Mouse (Mus musculus) liver, embryonic 11.5 days (tissue): ENCODE data around the gene Ubtd2. TPM values are rescaled to one million over a fixed set of nuclear protein-coding genes. Genes with fewer than 3 reads are reported as not detected.
A peak's percentile ranks its signal among the peaks of the same experiment; 100 is the strongest.

ENCODE experiments used
- ATAC-seq: fragments of 200-750 bp; cut with Nextera tagmentation; replicated peaks from 2 replicates; pipeline ENCODE4 v1.8.0; 2017; ENCODE audit warnings: moderate number of reproducible peaks, mild to moderate bottlenecking, moderate TSS enrichment, moderate library complexity; ENCODE audit not compliant: low FRiP score
- DNase-seq: peaks from one replicate; pipeline ENCODE4 v3.0.0-alpha.2; 2017; ENCODE audit warnings: low spot score
- H3K27ac ChIP-seq: fragments of 300-500 bp; sonication (generic); 2 replicates; pipeline ENCODE4 v1.5.1; 2014; ENCODE audit warnings: mild to moderate bottlenecking, low read depth, low read length, control low read depth
- H3K27me3 ChIP-seq: fragments of 300-500 bp; sonication (generic); replicated peaks from 2 replicates; pipeline ENCODE4 v1.6.1; 2014; ENCODE audit warnings: low read length, mixed read lengths; ENCODE audit not compliant: control insufficient read depth, insufficient read depth
- H3K36me3 ChIP-seq: fragments of 300-500 bp; sonication (generic); 2 replicates; pipeline ENCODE4 v1.6.1; 2014; ENCODE audit warnings: mild to moderate bottlenecking, low read length, moderate library complexity, mixed read lengths; ENCODE audit not compliant: control insufficient read depth, insufficient read depth
- H3K4me1 ChIP-seq: fragments of 300-500 bp; sonication (generic); replicated peaks from 2 replicates; pipeline ENCODE4 v1.6.1; 2014; ENCODE audit warnings: low read length, mixed read lengths; ENCODE audit not compliant: control insufficient read depth, insufficient read depth
- H3K4me2 ChIP-seq: fragments of 300-500 bp; sonication (generic); 2 replicates; pipeline ENCODE4 v1.6.1; 2014; ENCODE audit warnings: mild to moderate bottlenecking, control low read depth, moderate library complexity
- H3K4me3 ChIP-seq: fragments of 300-500 bp; sonication (generic); 2 replicates; pipeline ENCODE4 v1.5.1; 2014; ENCODE audit warnings: low read depth, low read length, control low read depth
- H3K9ac ChIP-seq: fragments of 300-500 bp; sonication (generic); 2 replicates; pipeline ENCODE4 v1.6.1; 2014; ENCODE audit warnings: low read depth, low read length, control low read depth
- H3K9me3 ChIP-seq: fragments of 300-500 bp; sonication (generic); 2 replicates; pipeline ENCODE4 v1.6.1; 2016; ENCODE audit warnings: low read length, inconsistent platforms, mixed read lengths; ENCODE audit not compliant: control insufficient read depth
- whole genome bisulfite sequencing: fragments of 180-500 bp; shearing (Covaris S2); extraction: QIAGEN DNeasy Blood & Tissue Kit; methylation state at CpG from one replicate; pipeline ENCODE4 v1.1.7; 2014; 5-methylcytosine and 5-hydroxymethylcytosine counted together
- polyA plus RNA-seq: library from polyadenylated mRNA; unstranded; fragments of >200 nt; fragmentation: Nextera tagmentation; extraction: Ambion mirVana; gene quantifications from 2 replicates; pipeline ENCODE4 v1.2.1, GENCODE M21; 2014

The Ubtd2 gene
- polyA plus RNA-seq, 1 experiment from 2014 or later = 23.2 TPM

- 0 out of 2 replicates have a peak, but pooled peaks have one; percentile 3 for ATAC-seq
- no peak for DNase-seq
- no peaks in the 10 kb centered on the region for H3K27me3 ChIP-seq
- peak overlapping the region; percentile 79 for H3K4me2 ChIP-seq
- H3K36me3 ChIP-seq = peaks cover 2% of the 10 kb centered on the region; the same call in 1 of the 2 replicates
- H3K27ac ChIP-seq = peak overlapping the region; percentile 93
- H3K9ac ChIP-seq = peak overlapping the region; percentile 56
- H3K4me3 ChIP-seq = peak overlapping the region; percentile 31
- H3K9me3 ChIP-seq = no peaks in the 10 kb centered on the region
- 47% methylated on average over 4 of the region's 4 CpGs for WGBS
- peaks cover 57% of the 10 kb centered on the region for H3K4me1 ChIP-seq
These were observed 87.0 kb downstream of the Ubtd2 start for GRCm38 (mm10) chr11:32542181-32542580.

- Histone ChIP-seq H3K27ac (peak overlapping the region; percentile 93), H3K27me3 (no peaks in the 10 kb centered on the region), H3K4me1 (peaks cover 57% of the 10 kb centered on the region), H3K4me3 (peak overlapping the region; percentile 31), H3K9me3 (no peaks in the 10 kb centered on the region), H3K9ac (peak overlapping the region; percentile 56), H3K4me2 (peak overlapping the region; percentile 79), H3K36me3 (peaks cover 2% of the 10 kb centered on the region; the same call in 1 of the 2 replicates)
- ATAC-seq (peak; percentile 96), DNase-seq (peak; percentile 77)
- WGBS = 32% methylated on average over 3 of the region's 3 CpGs
These were observed 87.7 kb downstream of the Ubtd2 start for GRCm38 (mm10) chr11:32542687-32543411.

GRCm38 (mm10) chr11:32544041-32544440, 88.9 kb downstream of the Ubtd2 start:
- DNase-seq = no peak
- H3K9me3 ChIP-seq = no peaks in the 10 kb centered on the region
- H3K27me3 ChIP-seq = no peaks in the 10 kb centered on the region
- H3K9ac ChIP-seq = no peak overlapping the region; the same call in 1 of the 2 replicates
- peaks cover 52% of the 10 kb centered on the region for H3K4me1 ChIP-seq
- no peak overlapping the region for H3K4me2 ChIP-seq
- peaks cover 2% of the 10 kb centered on the region; the same call in 1 of the 2 replicates for H3K36me3 ChIP-seq
- H3K4me3 ChIP-seq = no peak overlapping the region
- 80% methylated on average over 6 of the region's 6 CpGs for WGBS
- H3K27ac ChIP-seq = peak overlapping the region; percentile 34; the same call in 1 of the 2 replicates
- ATAC-seq = no peak

- H3K4me3 ChIP-seq = no peak overlapping the region
- no peaks in the 10 kb centered on the region for H3K27me3 ChIP-seq
- peak overlapping the region; percentile 1; the same call in 1 of the 2 replicates for H3K9ac ChIP-seq
- no peaks in the 10 kb centered on the region for H3K9me3 ChIP-seq
- DNase-seq = no peak
- peaks cover 47% of the 10 kb centered on the region for H3K4me1 ChIP-seq
- H3K36me3 ChIP-seq = peaks cover 2% of the 10 kb centered on the region; the same call in 1 of the 2 replicates
- WGBS = 88% methylated on average over 5 of the region's 5 CpGs
- no peak for ATAC-seq
- H3K27ac ChIP-seq = peak overlapping the region; percentile 34; the same call in 1 of the 2 replicates
- H3K4me2 ChIP-seq = no peak overlapping the region
These were observed 89.3 kb downstream of the Ubtd2 start for GRCm38 (mm10) chr11:32544497-32544896.

GRCm38 (mm10) chr11:32545605-32546004, 90.4 kb downstream of the Ubtd2 start:
- Histone ChIP-seq H3K4me2 (no peak overlapping the region), H3K36me3 (peaks cover 2% of the 10 kb centered on the region; the same call in 1 of the 2 replicates), H3K27ac (no peak overlapping the region), H3K4me3 (no peak overlapping the region), H3K4me1 (peaks cover 36% of the 10 kb centered on the region), H3K9ac (no peak overlapping the region), H3K27me3 (no peaks in the 10 kb centered on the region), H3K9me3 (no peaks in the 10 kb centered on the region)
- no peak for DNase-seq
- 88% methylated on average over 12 of the region's 12 CpGs for WGBS
- ATAC-seq = no peak

- DNase-seq (no peak), ATAC-seq (no peak)
- Histone ChIP-seq H3K27ac (no peak overlapping the region), H3K27me3 (no peaks in the 10 kb centered on the region), H3K9ac (no peak overlapping the region), H3K9me3 (no peaks in the 10 kb centered on the region), H3K4me2 (no peak overlapping the region), H3K4me1 (peaks cover 34% of the 10 kb centered on the region), H3K4me3 (no peak overlapping the region), H3K36me3 (peaks cover 2% of the 10 kb centered on the region; the same call in 1 of the 2 replicates)
- 89% methylated on average over 5 of the region's 5 CpGs for WGBS
These were observed 91.3 kb downstream of the Ubtd2 start for GRCm38 (mm10) chr11:32546483-32546882.

GRCm38 (mm10) chr11:32547391-32547947, 92.3 kb downstream of the Ubtd2 start:
- Histone ChIP-seq H3K9ac (no peak overlapping the region), H3K4me3 (no peak overlapping the region), H3K4me2 (no peak overlapping the region), H3K4me1 (peaks cover 28% of the 10 kb centered on the region), H3K27ac (no peak overlapping the region), H3K9me3 (no peaks in the 10 kb centered on the region), H3K36me3 (peaks cover 2% of the 10 kb centered on the region; the same call in 1 of the 2 replicates), H3K27me3 (no peaks in the 10 kb centered on the region)
- ATAC-seq = no peak
- WGBS = 77% methylated on average over 10 of the region's 10 CpGs
- DNase-seq = no peak

GRCm38 (mm10) chr11:32548240-32548639, 93.1 kb downstream of the Ubtd2 start:
- Histone ChIP-seq H3K4me2 (no peak overlapping the region), H3K36me3 (peaks cover 2% of the 10 kb centered on the region; the same call in 1 of the 2 replicates), H3K9me3 (no peaks in the 10 kb centered on the region), H3K4me3 (no peak overlapping the region), H3K4me1 (peaks cover 30% of the 10 kb centered on the region), H3K27ac (no peak overlapping the region), H3K27me3 (no peaks in the 10 kb centered on the region), H3K9ac (no peak overlapping the region)
- ATAC-seq = no peak
- no peak for DNase-seq
- WGBS = 83% methylated on average over 4 of the region's 4 CpGs
